Mouse (Mus musculus) midbrain, embryonic 14.5 days (tissue): ENCODE measurements around the gene Acsl5. TPM values are rescaled to one million over a fixed set of nuclear protein-coding genes. Genes with fewer than 3 reads are reported as not detected.

Experiments
- ATAC-seq: fragments of 200-750 bp; cut with Nextera tagmentation; 2 replicates; pipeline ENCODE4 v1.8.0; 2017; ENCODE audit warnings: moderate number of reproducible peaks, moderate library complexity; ENCODE audit not compliant: low FRiP score, low TSS enrichment
- DNase-seq: peaks from one replicate; pipeline ENCODE4 v3.0.0-alpha.2; 2015
- H3K27ac ChIP-seq: fragments of 300-500 bp; sonication (generic); replicated peaks from 2 replicates; pipeline ENCODE4 v1.5.1; 2014; ENCODE audit warnings: mild to moderate bottlenecking, low read depth, low read length, moderate library complexity
- H3K27me3 ChIP-seq: fragments of 300-500 bp; sonication (generic); 2 replicates; pipeline ENCODE4 v1.6.1; 2014; ENCODE audit warnings: low read length, control low read depth, mixed read lengths; ENCODE audit not compliant: control insufficient read depth, insufficient read depth
- H3K36me3 ChIP-seq: fragments of 300-500 bp; sonication (generic); 2 replicates; pipeline ENCODE4 v1.6.1; 2014; ENCODE audit warnings: low read length, control low read depth; ENCODE audit not compliant: control insufficient read depth, insufficient read depth
- H3K4me1 ChIP-seq: fragments of 300-500 bp; sonication (generic); 2 replicates; pipeline ENCODE4 v1.6.1; 2014; ENCODE audit warnings: mild to moderate bottlenecking, antibody characterized with exemption, low read length, control low read depth; ENCODE audit not compliant: control insufficient read depth, insufficient read depth
- H3K4me2 ChIP-seq: fragments of 300-500 bp; sonication (generic); 2 replicates; pipeline ENCODE4 v1.6.1; 2014; ENCODE audit warnings: mild to moderate bottlenecking, low read length, moderate library complexity
- H3K4me3 ChIP-seq: fragments of 300-500 bp; sonication (generic); replicated peaks from 2 replicates; pipeline ENCODE4 v1.5.1; 2014; ENCODE audit warnings: low read depth, low read length
- H3K9ac ChIP-seq: fragments of 300-500 bp; sonication (generic); replicated peaks from 2 replicates; pipeline ENCODE4 v1.6.1; 2014; ENCODE audit warnings: mild to moderate bottlenecking, low read length, moderate library complexity
- H3K9me3 ChIP-seq: fragments of 300-500 bp; sonication (generic); 2 replicates; pipeline ENCODE4 v1.6.1; 2016; ENCODE audit warnings: low read length, control low read depth, mixed read lengths; ENCODE audit not compliant: control insufficient read depth
- WGBS: fragments of 180-500 bp; shearing (Covaris S2); extraction: QIAGEN DNeasy Blood & Tissue Kit; methylation state at CpG from one replicate; pipeline ENCODE4 v1.1.7; 2014; 5-methylcytosine and 5-hydroxymethylcytosine counted together
- polyA plus RNA-seq: library from polyadenylated mRNA; unstranded; fragments of >200 nt; fragmentation: Nextera tagmentation; extraction: Ambion mirVana; gene quantifications from 2 replicates; pipeline ENCODE4 v1.2.1, GENCODE M21; 2014

Gene Acsl5
- polyA plus RNA-seq, 1 experiment from 2014 or later, result 12.6 TPM

- Histone ChIP-seq H3K27me3 (no peaks in the 10 kb centered on the region), H3K4me3 (no peak overlapping the region), H3K9me3 (no peaks in the 10 kb centered on the region), H3K9ac (no peak overlapping the region), H3K4me1 (peaks cover 7% of the 10 kb centered on the region; the same call in 1 of the 2 replicates), H3K27ac (no peak overlapping the region), H3K4me2 (no peak overlapping the region), H3K36me3 (no peaks in the 10 kb centered on the region)
- WGBS, result 91% methylated on average over 4 of the region's 4 CpGs
- DNase-seq (no peak), ATAC-seq (no peak)
Measured at GRCm38 (mm10) chr19:55216876-55217275, 34.9 kb upstream of the Acsl5 start.

- no peak for DNase-seq
- 88% methylated on average over 9 of the region's 9 CpGs for WGBS
- no peak overlapping the region for H3K4me2 ChIP-seq
- H3K9ac ChIP-seq, result no peak overlapping the region
- no peaks in the 10 kb centered on the region for H3K27me3 ChIP-seq
- H3K4me1 ChIP-seq, result peaks cover 7% of the 10 kb centered on the region; the same call in 1 of the 2 replicates
- no peaks in the 10 kb centered on the region for H3K36me3 ChIP-seq
- no peaks in the 10 kb centered on the region for H3K9me3 ChIP-seq
- H3K4me3 ChIP-seq, result no peak overlapping the region
- H3K27ac ChIP-seq, result no peak overlapping the region
- ATAC-seq, result no peak
Measured at GRCm38 (mm10) chr19:55217365-55217764, 34.4 kb upstream of the Acsl5 start.

GRCm38 (mm10) chr19:55218192-55218739 is 33.5 kb upstream of the Acsl5 start:
- ATAC-seq (peak; percentile 67), DNase-seq (peak; percentile 94)
- peak overlapping the region; percentile 61 for H3K4me2 ChIP-seq
- 2% methylated on average over 20 of the region's 20 CpGs for whole genome bisulfite sequencing
- H3K4me1 ChIP-seq, result peaks cover 7% of the 10 kb centered on the region; the same call in 1 of the 2 replicates
- H3K36me3 ChIP-seq, result no peaks in the 10 kb centered on the region
- no peaks in the 10 kb centered on the region for H3K27me3 ChIP-seq
- H3K4me3 ChIP-seq, result peak overlapping the region; percentile 34
- peak overlapping the region; percentile 37; the same call in 1 of the 2 replicates for H3K9ac ChIP-seq
- H3K9me3 ChIP-seq, result no peaks in the 10 kb centered on the region
- H3K27ac ChIP-seq, result 0 out of 2 replicates have a peak overlapping the region, but pooled peaks have one; percentile 13

GRCm38 (mm10) chr19:55218741-55219221 is 33.0 kb upstream of the Acsl5 start:
- H3K27ac ChIP-seq, result 0 out of 2 replicates have a peak overlapping the region, but pooled peaks have one; percentile 13
- H3K36me3 ChIP-seq, result no peaks in the 10 kb centered on the region
- peak overlapping the region; percentile 61 for H3K4me2 ChIP-seq
- 10% methylated on average over 12 of the region's 12 CpGs for WGBS
- no peaks in the 10 kb centered on the region for H3K27me3 ChIP-seq
- ATAC-seq (no peak), DNase-seq (no peak)
- H3K4me1 ChIP-seq, result peaks cover 7% of the 10 kb centered on the region; the same call in 1 of the 2 replicates
- H3K9ac ChIP-seq, result peak overlapping the region; percentile 37; the same call in 1 of the 2 replicates
- H3K9me3 ChIP-seq, result no peaks in the 10 kb centered on the region
- H3K4me3 ChIP-seq, result peak overlapping the region; percentile 34

GRCm38 (mm10) chr19:55219359-55219758 is 32.4 kb upstream of the Acsl5 start:
- H3K27ac ChIP-seq, result no peak overlapping the region
- no peak for DNase-seq
- H3K4me3 ChIP-seq, result no peak overlapping the region
- H3K27me3 ChIP-seq, result no peaks in the 10 kb centered on the region
- H3K4me2 ChIP-seq, result peak overlapping the region; percentile 61; the same call in 1 of the 2 replicates
- peaks cover 7% of the 10 kb centered on the region; the same call in 1 of the 2 replicates for H3K4me1 ChIP-seq
- no peaks in the 10 kb centered on the region for H3K36me3 ChIP-seq
- WGBS, result 75% methylated on average over 8 of the region's 8 CpGs
- peak overlapping the region; percentile 37; the same call in 1 of the 2 replicates for H3K9ac ChIP-seq
- no peaks in the 10 kb centered on the region for H3K9me3 ChIP-seq
- no peak for ATAC-seq

- 85% methylated on average over 6 of the region's 6 CpGs for WGBS
- no peak overlapping the region for H3K4me3 ChIP-seq
- H3K9me3 ChIP-seq, result no peaks in the 10 kb centered on the region
- DNase-seq (no peak), ATAC-seq (no peak)
- H3K4me1 ChIP-seq, result peaks cover 7% of the 10 kb centered on the region; the same call in 1 of the 2 replicates
- H3K27me3 ChIP-seq, result no peaks in the 10 kb centered on the region
- no peak overlapping the region for H3K4me2 ChIP-seq
- H3K27ac ChIP-seq, result no peak overlapping the region
- H3K36me3 ChIP-seq, result no peaks in the 10 kb centered on the region
- no peak overlapping the region for H3K9ac ChIP-seq
Measured at GRCm38 (mm10) chr19:55221208-55221607, 30.5 kb upstream of the Acsl5 start.

GRCm38 (mm10) chr19:55222268-55222667 is 29.5 kb upstream of the Acsl5 start:
- no peak for DNase-seq
- H3K27me3 ChIP-seq, result no peaks in the 10 kb centered on the region
- WGBS, result 93% methylated on average over 9 of the region's 9 CpGs
- peaks cover 7% of the 10 kb centered on the region; the same call in 1 of the 2 replicates for H3K4me1 ChIP-seq
- H3K4me2 ChIP-seq, result no peak overlapping the region
- H3K9ac ChIP-seq, result no peak overlapping the region
- ATAC-seq, result no peak
- H3K9me3 ChIP-seq, result no peaks in the 10 kb centered on the region
- H3K4me3 ChIP-seq, result no peak overlapping the region
- H3K36me3 ChIP-seq, result no peaks in the 10 kb centered on the region
- H3K27ac ChIP-seq, result no peak overlapping the region

GRCm38 (mm10) chr19:55226621-55227020 is 25.1 kb upstream of the Acsl5 start:
- no peaks in the 10 kb centered on the region for H3K9me3 ChIP-seq
- H3K27ac ChIP-seq, result no peak overlapping the region
- H3K9ac ChIP-seq, result no peak overlapping the region
- H3K4me3 ChIP-seq, result no peak overlapping the region
- no peak for ATAC-seq
- no peak for DNase-seq
- H3K27me3 ChIP-seq, result no peaks in the 10 kb centered on the region
- H3K4me1 ChIP-seq, result peaks cover 7% of the 10 kb centered on the region; the same call in 1 of the 2 replicates
- WGBS, result 55% methylated on average over 5 of the region's 5 CpGs
- H3K36me3 ChIP-seq, result no peaks in the 10 kb centered on the region
- H3K4me2 ChIP-seq, result no peak overlapping the region

- no peak overlapping the region for H3K4me2 ChIP-seq
- no peak for DNase-seq
- H3K9ac ChIP-seq, result no peak overlapping the region
- H3K9me3 ChIP-seq, result no peaks in the 10 kb centered on the region
- WGBS, result 90% methylated on average over 7 of the region's 7 CpGs
- H3K4me1 ChIP-seq, result peaks cover 7% of the 10 kb centered on the region; the same call in 1 of the 2 replicates
- no peaks in the 10 kb centered on the region for H3K27me3 ChIP-seq
- no peak for ATAC-seq
- H3K27ac ChIP-seq, result no peak overlapping the region
- H3K36me3 ChIP-seq, result no peaks in the 10 kb centered on the region
- H3K4me3 ChIP-seq, result no peak overlapping the region
Measured at GRCm38 (mm10) chr19:55227135-55227534, 24.6 kb upstream of the Acsl5 start.
